Mouse (Mus musculus) embryonic facial prominence, embryonic 12.5 days (tissue): ENCODE data around the gene Mon2. TPM values are rescaled to one million over a fixed set of nuclear protein-coding genes. Genes with fewer than 3 reads are reported as not detected.
A peak's percentile ranks its signal among the peaks of the same experiment; 100 is the strongest.
"Not testable (repeated sequence)": the region's sequence is repeated elsewhere in the genome, so short reads cannot be mapped to it uniquely, and the experiment has no call there.

ENCODE experiments used
- ATAC-seq: fragments of 200-750 bp; cut with Nextera tagmentation; 2 replicates; pipeline ENCODE4 v1.8.0; 2017; ENCODE audit not compliant: insufficient number of reproducible peaks, insufficient read depth, low FRiP score, low TSS enrichment
- H3K27ac ChIP-seq: fragments of 300-500 bp; sonication (generic); 2 replicates; pipeline ENCODE4 v1.5.1; 2016; ENCODE audit warnings: mild to moderate bottlenecking
- H3K27me3 ChIP-seq: fragments of 300-500 bp; sonication (generic); 2 replicates; pipeline ENCODE4 v1.6.1; 2016; ENCODE audit warnings: mild to moderate bottlenecking, moderate library complexity
- H3K36me3 ChIP-seq: fragments of 300-500 bp; sonication (generic); 2 replicates; pipeline ENCODE4 v1.6.1; 2016; ENCODE audit warnings: mild to moderate bottlenecking
- H3K4me1 ChIP-seq: fragments of 300-500 bp; sonication (generic); 2 replicates; pipeline ENCODE4 v1.6.1; 2016
- H3K4me2 ChIP-seq: fragments of 300-500 bp; sonication (generic); replicated peaks from 2 replicates; pipeline ENCODE4 v1.6.1; 2016; ENCODE audit warnings: mild to moderate bottlenecking, moderate library complexity
- H3K4me3 ChIP-seq: fragments of 300-500 bp; sonication (generic); 2 replicates; pipeline ENCODE4 v1.5.1; 2016; ENCODE audit warnings: mild to moderate bottlenecking
- H3K9ac ChIP-seq: fragments of 300-500 bp; sonication (generic); 2 replicates; pipeline ENCODE4 v1.6.1; 2016; ENCODE audit warnings: mild to moderate bottlenecking, moderate library complexity
- H3K9me3 ChIP-seq: fragments of 300-500 bp; sonication (generic); 2 replicates; pipeline ENCODE4 v1.6.1; 2016; ENCODE audit warnings: mild to moderate bottlenecking, moderate library complexity
- WGBS: fragments of 180-500 bp; shearing (Covaris S2); methylation state at CpG from one replicate; pipeline ENCODE4 v1.1.7; 2016; 5-methylcytosine and 5-hydroxymethylcytosine counted together
- polyA plus RNA-seq: library from polyadenylated mRNA; unstranded; fragments of >200 nt; fragmentation: Nextera tagmentation; extraction: Ambion mirVana; gene quantifications from 2 replicates; pipeline ENCODE4 v1.2.1, GENCODE M21; 2016

The Mon2 gene
- polyA plus RNA-seq, 1 experiment from 2014 or later = 47.4 TPM

- Histone ChIP-seq H3K36me3 (peaks cover 27% of the 10 kb centered on the region), H3K9ac (no peak overlapping the region), H3K4me1 (peaks cover 6% of the 10 kb centered on the region; the same call in 1 of the 2 replicates), H3K9me3 (no peaks in the 10 kb centered on the region), H3K4me2 (no peak overlapping the region), H3K27ac (no peak overlapping the region), H3K4me3 (no peak overlapping the region), H3K27me3 (no peaks in the 10 kb centered on the region)
- no peak for ATAC-seq
Observed at GRCm38 (mm10) chr10:122979356-122979755, 96.9 kb downstream of the Mon2 start.

GRCm38 (mm10) chr10:122976038-122976437 lies 100.3 kb downstream of the Mon2 start:
- Histone ChIP-seq H3K9me3 (no peaks in the 10 kb centered on the region), H3K4me3 (no peak overlapping the region), H3K36me3 (peaks cover 17% of the 10 kb centered on the region), H3K27ac (no peak overlapping the region), H3K4me1 (no peaks in the 10 kb centered on the region), H3K27me3 (no peaks in the 10 kb centered on the region), H3K9ac (no peak overlapping the region), H3K4me2 (no peak overlapping the region)
- 84% methylated on average over 9 of the region's 9 CpGs for WGBS
- ATAC-seq = no peak

GRCm38 (mm10) chr10:122973241-122973640 lies 103.1 kb downstream of the Mon2 start:
- Histone ChIP-seq H3K36me3 (no peaks in the 10 kb centered on the region), H3K27me3 (no peaks in the 10 kb centered on the region), H3K27ac (no peak overlapping the region), H3K4me1 (no peaks in the 10 kb centered on the region), H3K9ac (no peak overlapping the region), H3K9me3 (no peaks in the 10 kb centered on the region), H3K4me3 (no peak overlapping the region), H3K4me2 (no peak overlapping the region)
- ATAC-seq = no peak

GRCm38 (mm10) chr10:122970188-122970587 lies 106.1 kb downstream of the Mon2 start:
- WGBS = 86% methylated on average over 7 of the region's 7 CpGs

GRCm38 (mm10) chr10:122966421-122966820 lies 109.9 kb downstream of the Mon2 start:
- H3K4me2 ChIP-seq = no peak overlapping the region
- no peaks in the 10 kb centered on the region for H3K36me3 ChIP-seq
- H3K4me1 ChIP-seq = peaks cover 17% of the 10 kb centered on the region
- H3K9ac ChIP-seq = no peak overlapping the region
- no peaks in the 10 kb centered on the region for H3K9me3 ChIP-seq
- H3K27ac ChIP-seq = no peak overlapping the region
- no peak overlapping the region for H3K4me3 ChIP-seq
- 68% methylated on average over 7 of the region's 7 CpGs for WGBS
- no peak for ATAC-seq
- no peaks in the 10 kb centered on the region for H3K27me3 ChIP-seq

More at GRCm38 (mm10) chr10:122970188-122970587, 106.1 kb downstream of the Mon2 start:
- H3K9me3 ChIP-seq = no peaks in the 10 kb centered on the region
- no peaks in the 10 kb centered on the region for H3K36me3 ChIP-seq
- ATAC-seq = no peak
- no peaks in the 10 kb centered on the region for H3K4me1 ChIP-seq
- H3K4me2 ChIP-seq = no peak overlapping the region
- H3K9ac ChIP-seq = no peak overlapping the region
- H3K4me3 ChIP-seq = no peak overlapping the region
- H3K27ac ChIP-seq = no peak overlapping the region
- H3K27me3 ChIP-seq = no peaks in the 10 kb centered on the region

GRCm38 (mm10) chr10:122965650-122966049 lies 110.7 kb downstream of the Mon2 start:
- not testable (repeated sequence) for H3K27me3 ChIP-seq, H3K36me3 ChIP-seq, H3K4me3 ChIP-seq, H3K9me3 ChIP-seq, ATAC-seq, H3K9ac ChIP-seq, H3K4me2 ChIP-seq, H3K27ac ChIP-seq
- 90% methylated on average over 5 of the region's 5 CpGs for WGBS
- peaks cover 17% of the 10 kb centered on the region for H3K4me1 ChIP-seq

- peak overlapping the region; percentile 52 for H3K4me2 ChIP-seq
- no peaks in the 10 kb centered on the region for H3K9me3 ChIP-seq
- 23% methylated on average over 4 of the region's 4 CpGs for WGBS
- H3K4me3 ChIP-seq = peak overlapping the region; percentile 14; the same call in 1 of the 2 replicates
- no peaks in the 10 kb centered on the region for H3K36me3 ChIP-seq
- no peaks in the 10 kb centered on the region for H3K27me3 ChIP-seq
- peak overlapping the region; percentile 57 for H3K27ac ChIP-seq
- peaks cover 17% of the 10 kb centered on the region for H3K4me1 ChIP-seq
- ATAC-seq = 0 out of 2 replicates have a peak, but pooled peaks have one; percentile 48
- peak overlapping the region; percentile 30 for H3K9ac ChIP-seq
Observed at GRCm38 (mm10) chr10:122964241-122964636, 112.1 kb downstream of the Mon2 start.

- 0 out of 2 replicates have a peak, but pooled peaks have one; percentile 37 for ATAC-seq
- Histone ChIP-seq H3K4me1 (peaks cover 17% of the 10 kb centered on the region), H3K27ac (peak overlapping the region; percentile 57), H3K36me3 (no peaks in the 10 kb centered on the region), H3K27me3 (no peaks in the 10 kb centered on the region), H3K4me3 (peak overlapping the region; percentile 14), H3K9me3 (no peaks in the 10 kb centered on the region), H3K4me2 (peak overlapping the region; percentile 52), H3K9ac (peak overlapping the region; percentile 30)
- WGBS = 4% methylated on average over 21 of the region's 21 CpGs
Observed at GRCm38 (mm10) chr10:122963463-122964240, 112.7 kb downstream of the Mon2 start.

- 67% methylated on average over 9 of the region's 9 CpGs for WGBS
- Histone ChIP-seq H3K4me3 (no peak overlapping the region), H3K36me3 (no peaks in the 10 kb centered on the region), H3K27ac (no peak overlapping the region), H3K9ac (no peak overlapping the region), H3K4me2 (no peak overlapping the region), H3K9me3 (no peaks in the 10 kb centered on the region), H3K27me3 (no peaks in the 10 kb centered on the region), H3K4me1 (peaks cover 17% of the 10 kb centered on the region)
- no peak for ATAC-seq
Observed at GRCm38 (mm10) chr10:122962651-122963050, 113.7 kb downstream of the Mon2 start.

GRCm38 (mm10) chr10:122961494-122961893 lies 114.8 kb downstream of the Mon2 start:
- Histone ChIP-seq H3K4me2 (no peak overlapping the region), H3K4me1 (peaks cover 17% of the 10 kb centered on the region), H3K36me3 (no peaks in the 10 kb centered on the region), H3K4me3 (no peak overlapping the region), H3K27ac (no peak overlapping the region), H3K27me3 (no peaks in the 10 kb centered on the region), H3K9ac (no peak overlapping the region), H3K9me3 (no peaks in the 10 kb centered on the region)
- no peak for ATAC-seq
- WGBS = 61% methylated on average over 9 of the region's 9 CpGs

GRCm38 (mm10) chr10:122960738-122961137 lies 115.6 kb downstream of the Mon2 start:
- no peaks in the 10 kb centered on the region for H3K9me3 ChIP-seq
- peaks cover 17% of the 10 kb centered on the region for H3K4me1 ChIP-seq
- no peak overlapping the region for H3K4me3 ChIP-seq
- H3K36me3 ChIP-seq = no peaks in the 10 kb centered on the region
- no peak overlapping the region for H3K4me2 ChIP-seq
- no peak overlapping the region for H3K9ac ChIP-seq
- 60% methylated on average over 16 of the region's 16 CpGs for WGBS
- no peak overlapping the region for H3K27ac ChIP-seq
- H3K27me3 ChIP-seq = no peaks in the 10 kb centered on the region
- ATAC-seq = no peak

GRCm38 (mm10) chr10:122960216-122960615 lies 116.1 kb downstream of the Mon2 start:
- Histone ChIP-seq H3K9ac (no peak overlapping the region), H3K27me3 (no peaks in the 10 kb centered on the region), H3K4me2 (no peak overlapping the region), H3K4me3 (no peak overlapping the region), H3K27ac (no peak overlapping the region), H3K4me1 (peaks cover 17% of the 10 kb centered on the region), H3K36me3 (no peaks in the 10 kb centered on the region), H3K9me3 (no peaks in the 10 kb centered on the region)
- WGBS = 85% methylated on average over 16 of the region's 16 CpGs
- ATAC-seq = no peak
